Mouse (Mus musculus): Measurements from ENCODE around the gene Ptprs.

DNA sequence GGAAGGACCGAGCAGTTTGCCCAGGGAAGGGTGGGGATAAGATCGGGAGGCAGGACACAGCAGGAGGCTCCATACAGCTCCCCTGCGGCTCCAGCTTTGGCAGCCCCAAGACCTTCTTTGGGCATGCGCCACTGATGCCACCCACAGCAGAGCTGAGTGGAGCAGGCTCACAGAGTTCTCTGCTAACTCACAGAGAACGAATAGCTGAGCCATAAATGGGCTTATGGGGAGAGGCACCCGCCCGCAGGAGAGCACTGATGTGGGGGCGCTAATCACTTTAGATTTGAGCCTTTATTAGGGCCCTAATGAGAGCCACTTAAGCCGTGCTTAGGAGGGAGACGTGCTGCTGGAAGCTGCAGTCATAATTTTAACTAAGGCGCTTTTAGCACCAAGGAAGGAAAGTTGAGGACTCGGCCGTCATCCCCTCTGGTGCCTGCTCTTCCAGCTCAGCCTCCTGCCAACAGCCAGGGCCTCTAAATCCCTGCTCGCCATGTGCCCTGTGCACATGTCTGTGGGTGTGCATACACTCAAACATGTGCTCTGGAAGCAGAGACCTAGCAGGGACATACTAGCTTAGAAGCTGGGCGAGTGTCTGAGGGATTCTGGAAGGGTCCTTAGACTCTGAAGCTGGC lies 105.1 kb downstream of the Ptprs start:
- no peak for TF ChIP-seq CTCF (IDR thresholded peaks at IDR 0.05; ENCODE audit: borderline replicate concordance, insufficient read depth, low read length)
- TF ChIP-seq POLR2A (IDR thresholded peaks at IDR 0.05; ENCODE audit: low read depth, low read length) = no peak
